Mouse (Mus musculus) CH12.LX (cell line): Measurements from ENCODE around the gene Mfsd4a. TPM values are rescaled to one million over a fixed set of nuclear protein-coding genes. Genes with fewer than 3 reads are reported as not detected.

Experiments
- DNase-seq: peaks from one replicate; pipeline ENCODE4 v3.0.0-alpha.2; 2013; ENCODE audit errors: extremely low read depth
- H3K27ac ChIP-seq: 2 replicates; pipeline ENCODE4 v1.5.1; 2012; ENCODE audit warnings: low read depth, mild to moderate bottlenecking, control low read depth, moderate library complexity; ENCODE audit not compliant: insufficient read depth
- H3K27me3 ChIP-seq: replicated peaks from 2 replicates; pipeline ENCODE3; 2012; ENCODE audit warnings: inconsistent platforms
- H3K36me3 ChIP-seq, 2 experiments: replicated peaks in 1 of 2; 2 replicates each; pipeline versions ENCODE3 to v1.6.1; 2012; ENCODE audit warnings: inconsistent platforms in 1 of 2, low read length in 1 of 2, mild to moderate bottlenecking in 1 of 2, mixed read lengths in 1 of 2, moderate library complexity in 1 of 2; ENCODE audit not compliant: control insufficient read depth in 1 of 2, insufficient read depth in 1 of 2
- H3K4me1 ChIP-seq, 2 experiments: 2 replicates each; pipeline ENCODE4 v1.6.1; 2012; ENCODE audit warnings: inconsistent platforms in 1 of 2, moderate library complexity in 1 of 2; ENCODE audit not compliant: insufficient read depth in 2 of 2, control insufficient read depth in 1 of 2
- H3K4me2 ChIP-seq: 2 replicates; pipeline ENCODE4 v1.6.1; 2012; ENCODE audit warnings: low read depth, mild to moderate bottlenecking, control low read depth; ENCODE audit not compliant: poor library complexity, insufficient read depth, severe bottlenecking
- H3K4me3 ChIP-seq, 3 experiments: fragments of 150-350 bp in 1 of 3; sonication (generic) in 1 of 3; replicated peaks in 1 of 3; 2 replicates each; pipeline versions ENCODE3 to v1.5.1; 2011 to 2012; ENCODE audit warnings: low read depth in 2 of 3, low read length in 2 of 3, mild to moderate bottlenecking in 2 of 3, moderate library complexity in 2 of 3, control low read depth in 1 of 3, improper control_type of control experiment in 1 of 3, inconsistent platforms in 1 of 3, mixed read lengths in 1 of 3; ENCODE audit not compliant: poor library complexity in 1 of 3
- H3K79me2 ChIP-seq: replicated peaks from 2 replicates; pipeline ENCODE4 v1.6.1; 2012; ENCODE audit warnings: mild to moderate bottlenecking, moderate library complexity; ENCODE audit not compliant: control insufficient read depth, poor library complexity, insufficient read depth, severe bottlenecking; ENCODE audit errors: extremely low read depth
- H3K9ac ChIP-seq: 2 replicates; pipeline ENCODE4 v1.6.1; 2012; ENCODE audit warnings: low read depth, mild to moderate bottlenecking, control low read depth, moderate library complexity; ENCODE audit not compliant: insufficient read depth
- H3K9me3 ChIP-seq: replicated peaks from 2 replicates; pipeline ENCODE3; 2012; ENCODE audit warnings: low read length, inconsistent platforms, mixed read lengths
- BHLHE40 ChIP-seq: IDR thresholded peaks from 2 replicates; pipeline ENCODE4 v1.6.1; 2011; ENCODE audit warnings: mild to moderate bottlenecking, low read depth, low read length, improper control_type of control experiment
- CHD1 ChIP-seq: IDR thresholded peaks from 2 replicates; pipeline ENCODE4 v1.6.1; 2012; ENCODE audit warnings: low read depth, low read length, improper control_type of control experiment, inconsistent platforms
- CHD2 ChIP-seq: IDR thresholded peaks from 2 replicates; pipeline ENCODE4 v1.6.1; 2011; ENCODE audit warnings: low read length, improper control_type of control experiment
- CTCF ChIP-seq, 2 experiments: IDR thresholded peaks in 1 of 2; conservative IDR thresholded peaks in 1 of 2; 2 replicates each; pipeline ENCODE4 v1.5.1; 2011 to 2012; ENCODE audit warnings: low read depth in 2 of 2, low read length in 2 of 2, improper control_type of control experiment in 1 of 2, inconsistent platforms in 1 of 2, mild to moderate bottlenecking in 1 of 2, moderate library complexity in 1 of 2
- EP300 ChIP-seq: IDR thresholded peaks from 2 replicates; pipeline ENCODE4 v1.6.1; 2011; ENCODE audit warnings: low read length, improper control_type of control experiment
- HCFC1 ChIP-seq: IDR thresholded peaks from 2 replicates; pipeline ENCODE4 v1.6.1; 2012; ENCODE audit warnings: low read depth, mild to moderate bottlenecking, inconsistent platforms, low read length, improper control_type of control experiment
- JUN ChIP-seq: IDR thresholded peaks from 2 replicates; pipeline ENCODE4 v1.6.1; 2011; ENCODE audit warnings: low read depth, mild to moderate bottlenecking, low read length, improper control_type of control experiment, moderate library complexity; ENCODE audit not compliant: insufficient read depth
- JUND ChIP-seq: conservative IDR thresholded peaks from 2 replicates; pipeline ENCODE4 v1.6.1; 2011; ENCODE audit warnings: low read depth, low read length, improper control_type of control experiment
- KAT2A ChIP-seq: IDR thresholded peaks from 2 replicates; pipeline ENCODE4 v1.6.1; 2012; ENCODE audit warnings: low read length, improper control_type of control experiment, inconsistent platforms; ENCODE audit not compliant: insufficient replicate concordance
- MAFK ChIP-seq: IDR thresholded peaks from 2 replicates; pipeline ENCODE4 v1.6.1; 2011; ENCODE audit warnings: low read length, improper control_type of control experiment; ENCODE audit not compliant: insufficient replicate concordance
- MAZ ChIP-seq: IDR thresholded peaks from 2 replicates; pipeline ENCODE4 v1.6.1; 2012; ENCODE audit warnings: low read depth, mild to moderate bottlenecking, inconsistent platforms, low read length, improper control_type of control experiment, moderate library complexity
- MEF2A ChIP-seq: IDR thresholded peaks from 2 replicates; pipeline ENCODE4 v1.6.1; 2014; ENCODE audit warnings: low read depth, mild to moderate bottlenecking, inconsistent platforms, low read length, improper control_type of control experiment, borderline replicate concordance
- MXI1 ChIP-seq: IDR thresholded peaks from 2 replicates; pipeline ENCODE4 v1.6.1; 2011; ENCODE audit warnings: mild to moderate bottlenecking, low read depth, low read length, improper control_type of control experiment
- NELFE ChIP-seq: IDR thresholded peaks from 2 replicates; pipeline ENCODE4 v1.6.1; 2011; ENCODE audit warnings: low read depth, low read length, improper control_type of control experiment
- PAX5 ChIP-seq: IDR thresholded peaks from 2 replicates; pipeline ENCODE4 v1.6.1; 2012; ENCODE audit warnings: low read length, inconsistent platforms, mixed read lengths
- POLR2A ChIP-seq: IDR thresholded peaks from 2 replicates; pipeline ENCODE4 v1.6.1; 2011; ENCODE audit warnings: low read depth, mild to moderate bottlenecking, improper control_type of control experiment, low read length
- SIN3A ChIP-seq: IDR thresholded peaks from 2 replicates; pipeline ENCODE4 v1.6.1; 2012; ENCODE audit warnings: low read length, improper control_type of control experiment, inconsistent platforms
- SMC3 ChIP-seq: IDR thresholded peaks from 2 replicates; pipeline ENCODE4 v1.6.1; 2011; ENCODE audit warnings: low read depth, low read length, improper control_type of control experiment
- UBTF ChIP-seq: IDR thresholded peaks from 2 replicates; pipeline ENCODE4 v1.6.1; 2012; ENCODE audit warnings: low read depth, mild to moderate bottlenecking, inconsistent platforms, low read length, improper control_type of control experiment, moderate library complexity
- USF1 ChIP-seq: IDR thresholded peaks from 2 replicates; pipeline ENCODE4 v1.6.1; 2014; ENCODE audit warnings: low read depth, mild to moderate bottlenecking, inconsistent platforms, low read length, improper control_type of control experiment
- ZKSCAN1 ChIP-seq: IDR thresholded peaks from 2 replicates; pipeline ENCODE4 v1.6.1; 2012; ENCODE audit warnings: low read depth, inconsistent platforms, low read length, improper control_type of control experiment, borderline replicate concordance
- ZMIZ1 ChIP-seq: IDR thresholded peaks from 2 replicates; pipeline ENCODE4 v1.6.1; 2012; ENCODE audit warnings: low read depth, mild to moderate bottlenecking, inconsistent platforms, low read length, improper control_type of control experiment
- dilution Hi-C: fragments of 300-500 bp; cut with MboI; formaldehyde crosslinking; loops from 2 replicates; pipeline ENCODE4 v1.14.3; 2020; ENCODE audit warnings: low sequenced_read_pairs; ENCODE audit not compliant: extremely low pct_unique_long_range_greater_than_20kb, extremely low pct_ligation_motif_present
- in situ Hi-C: fragments of 300-500 bp; cut with MboI; formaldehyde crosslinking; loops from 3 replicates; pipeline ENCODE4 v1.14.3; 2019; ENCODE audit warnings: low sequenced_read_pairs, low pct_ligation_motif_present, low pct_unique_long_range_greater_than_20kb, mixed read lengths
- polyA plus RNA-seq: library from polyadenylated mRNA; unstranded; fragments of >175 nt; gene quantifications from 2 replicates; pipeline ENCODE4 v1.2.1, GENCODE M21; 2012; ENCODE audit warnings: low read depth; ENCODE audit not compliant: insufficient read length
- total RNA-seq, 2 experiments: library from RNA; depleted of rRNA; stranded (reverse); fragments of 300-350 nt in 1 of 2; fragments of >200 nt in 1 of 2; gene quantifications; 2 replicates each; pipeline ENCODE4 v1.2.3; 2012 to 2014

Gene Mfsd4a
- total and polyA plus RNA-seq, 3 experiments: 1.4 to 11.8 (median 5.2) TPM

GRCm38 (mm10) chr1:132078413-132078812, 10.6 kb upstream of the Mfsd4a start:
- Histone ChIP-seq H3K27me3 (peaks cover 6% of the 10 kb centered on the region), H3K27ac (no peak overlapping the region), H3K4me3 (no peak overlapping the region), H3K4me2 (no peak overlapping the region), H3K9ac (no peak overlapping the region), H3K4me1 (peaks cover 0 to 7% of the 10 kb centered on the region in 2 experiments; a peak in 2 of 4 replicates), H3K9me3 (peaks cover 10% of the 10 kb centered on the region), H3K79me2 (no peaks in the 10 kb centered on the region), H3K36me3 (no peaks in the 10 kb centered on the region)
- in situ Hi-C loops: no loop called here
- TF ChIP-seq SIN3A (no peak), JUND (no peak), UBTF (no peak), JUN (no peak), CHD1 (no peak), EP300 (no peak), MAFK (no peak), ZKSCAN1 (no peak), MAZ (no peak), NELFE (no peak), ZMIZ1 (no peak), KAT2A (no peak), SMC3 (no peak), MEF2A (no peak), CHD2 (no peak), CTCF (conservative IDR thresholded peaks at IDR 0.05 in 1 of 2, IDR thresholded peaks at IDR 0.05 in 1 of 2; ENCODE audit: low read depth in 2 of 2, low read length in 2 of 2) (no peak), HCFC1 (no peak), USF1 (no peak), PAX5 (no peak)
- DNase-seq: no peak
- dilution Hi-C loops: no loop called here

GRCm38 (mm10) chr1:132075576-132075975, 7.7 kb upstream of the Mfsd4a start:
- Histone ChIP-seq H3K4me3 (no peak overlapping the region), H3K36me3 (no peaks in the 10 kb centered on the region), H3K79me2 (no peaks in the 10 kb centered on the region), H3K9me3 (peaks cover 4% of the 10 kb centered on the region), H3K9ac (no peak overlapping the region), H3K27ac (no peak overlapping the region), H3K4me1 (peaks cover 0 to 3% of the 10 kb centered on the region in 2 experiments; a peak in 2 of 4 replicates), H3K4me2 (no peak overlapping the region), H3K27me3 (peaks cover 8% of the 10 kb centered on the region)
- in situ Hi-C loops: no loop called here
- TF ChIP-seq BHLHE40 (0 out of 2 replicates have a peak, but pooled peaks have one; percentile 18), MXI1 (no peak), JUN (no peak), POLR2A (no peak), SIN3A (no peak)
- dilution Hi-C loops: no loop called here
- DNase-seq: no peak
